Mouse (Mus musculus) fat pad, adult 2 months (tissue): Measurements from ENCODE around the gene Map3k4.
"Not testable (repeated sequence)": the region's sequence is repeated elsewhere in the genome, so short reads cannot be mapped to it uniquely, and the experiment has no call there.

Experiments used
- DNase-seq: peaks from one replicate; pipeline ENCODE4 v3.0.0-alpha.2; 2011; ENCODE audit warnings: low read depth, low spot score; ENCODE audit errors: extremely low read depth

Map3k4 gene

GRCm38 (mm10) chr17:12226551-12226950, 92.0 kb downstream of the Map3k4 start:
- no peak for DNase-seq

DNA sequence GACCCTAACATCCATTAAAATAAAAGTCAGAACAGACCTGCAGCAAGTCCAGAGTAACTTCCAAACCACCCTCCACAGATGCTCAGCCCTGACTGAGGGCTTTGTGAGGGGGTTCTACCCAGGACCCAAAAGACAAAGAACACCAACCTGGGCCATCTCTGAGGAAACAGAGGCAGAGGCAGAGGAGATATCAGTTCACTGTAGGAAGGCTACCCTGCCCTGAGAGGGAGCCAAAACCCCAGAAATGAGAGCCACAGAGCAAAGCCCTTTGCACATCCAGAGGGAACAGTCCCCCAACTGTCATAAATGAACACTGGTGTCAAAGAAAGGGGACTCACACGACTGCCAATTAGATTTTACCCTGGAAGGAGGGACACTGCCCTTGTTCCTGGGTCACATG, 93.4 kb downstream of the Map3k4 start:
- DNase-seq = no peak

DNA sequence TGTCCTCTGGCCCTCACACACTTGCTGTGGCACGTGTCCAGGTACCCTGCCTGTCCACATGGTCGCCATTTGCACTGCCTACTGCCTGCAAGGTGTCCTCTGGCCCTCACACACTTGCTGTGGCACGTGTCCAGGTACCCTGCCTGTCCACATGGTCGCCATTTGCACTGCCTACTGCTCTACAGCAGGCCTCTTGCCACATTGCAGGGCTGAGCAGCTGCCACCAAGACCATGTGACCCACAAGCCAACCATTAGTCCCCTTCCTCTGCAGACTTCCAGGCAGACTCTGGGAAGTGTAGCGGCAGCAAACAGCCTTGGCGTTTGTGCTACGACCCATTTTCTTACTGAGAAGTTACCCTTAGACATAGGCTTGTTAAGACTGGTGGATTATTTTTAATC, 94.0 kb downstream of the Map3k4 start:
- not testable (repeated sequence) for DNase-seq

DNA sequence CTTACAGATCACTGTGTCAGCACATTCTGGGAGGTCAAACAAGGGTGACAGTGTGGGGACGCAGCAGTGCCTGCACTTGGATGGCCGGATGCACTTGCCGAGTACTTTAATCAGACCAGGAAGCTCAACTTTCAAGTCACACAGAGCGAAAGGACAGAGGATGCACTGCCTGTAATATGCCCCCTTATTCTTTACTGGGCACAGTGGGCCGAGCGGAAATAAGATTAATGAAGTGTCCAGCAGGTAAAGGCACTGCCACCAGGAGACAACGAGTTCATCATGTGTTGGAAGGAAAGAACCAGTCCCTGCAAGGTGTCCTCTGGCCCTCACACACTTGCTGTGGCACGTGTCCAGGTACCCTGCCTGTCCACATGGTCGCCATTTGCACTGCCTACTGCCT, 94.5 kb downstream of the Map3k4 start:
- DNase-seq = no peak

DNA sequence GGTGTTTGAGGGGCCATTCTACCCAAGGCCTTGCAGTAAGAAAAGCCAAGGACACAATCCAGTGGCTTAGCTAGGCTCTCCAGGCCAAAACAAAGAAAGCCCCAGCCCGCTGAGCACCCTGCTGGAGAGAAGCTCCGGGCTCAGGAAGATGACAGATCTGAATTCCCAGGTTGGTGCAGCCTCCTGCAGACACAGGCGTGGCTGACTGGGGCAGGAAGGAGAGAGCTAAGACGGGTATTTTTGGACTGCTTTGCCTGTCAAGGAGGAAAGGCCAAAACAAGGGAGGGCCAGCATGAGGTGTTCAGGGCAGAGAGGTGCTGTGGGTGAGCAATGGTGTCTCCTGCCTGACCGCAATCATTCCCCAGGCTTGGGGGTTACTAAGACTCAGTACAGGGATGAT, 94.9 kb downstream of the Map3k4 start:
- no peak for DNase-seq

DNA sequence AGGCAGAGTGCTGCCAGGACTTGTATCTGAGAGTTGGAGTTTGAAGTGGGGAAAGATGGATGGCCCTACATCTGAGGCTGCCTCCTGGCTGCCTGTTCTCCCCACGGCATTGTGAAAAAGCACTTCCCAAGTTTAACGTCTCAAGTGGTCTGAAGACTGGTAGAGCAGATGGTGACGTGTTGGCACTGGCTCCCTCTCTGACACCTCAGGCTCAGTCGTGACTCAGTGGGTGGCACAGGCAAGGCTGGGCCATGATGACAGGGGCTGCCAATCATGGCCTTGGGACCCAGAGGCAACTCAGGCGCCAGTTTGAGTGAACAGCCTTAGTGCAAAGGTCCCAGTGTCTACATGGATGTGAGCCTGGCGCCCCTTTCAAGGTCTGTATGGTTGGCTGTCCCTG, 96.7 kb downstream of the Map3k4 start:
- DNase-seq = no peak

DNA sequence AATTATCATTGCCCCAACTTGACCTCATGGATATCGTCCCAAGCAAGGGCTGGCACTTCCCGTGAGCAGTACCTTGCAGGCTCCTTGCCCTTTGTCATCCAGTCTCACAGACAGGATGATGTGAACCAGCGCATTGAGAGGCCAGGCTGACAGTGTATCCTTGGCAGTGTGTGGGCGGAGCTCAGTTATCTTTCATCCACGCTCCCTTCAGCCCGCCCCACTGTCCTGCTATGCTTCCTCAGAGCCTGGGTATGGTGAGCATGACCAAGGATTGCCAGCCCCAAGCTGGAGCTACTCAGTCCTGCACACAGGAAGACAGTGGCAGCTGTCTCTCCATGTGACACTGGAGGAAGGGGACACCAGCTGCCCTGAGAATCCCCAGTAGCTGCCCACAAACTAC, 102.4 kb downstream of the Map3k4 start:
- no peak for DNase-seq

- no peak for DNase-seq
These were observed 105.2 kb downstream of the Map3k4 start for GRCm38 (mm10) chr17:12213430-12213829.

GRCm38 (mm10) chr17:12212341-12212740, 106.3 kb downstream of the Map3k4 start:
- peak; percentile 19 for DNase-seq

- DNase-seq = no peak
These were observed 106.7 kb downstream of the Map3k4 start for GRCm38 (mm10) chr17:12211890-12212289.

- no peak for DNase-seq
These were observed 108.0 kb downstream of the Map3k4 start for GRCm38 (mm10) chr17:12210544-12211132.

GRCm38 (mm10) chr17:12209481-12209880, 109.1 kb downstream of the Map3k4 start:
- DNase-seq = no peak

DNA sequence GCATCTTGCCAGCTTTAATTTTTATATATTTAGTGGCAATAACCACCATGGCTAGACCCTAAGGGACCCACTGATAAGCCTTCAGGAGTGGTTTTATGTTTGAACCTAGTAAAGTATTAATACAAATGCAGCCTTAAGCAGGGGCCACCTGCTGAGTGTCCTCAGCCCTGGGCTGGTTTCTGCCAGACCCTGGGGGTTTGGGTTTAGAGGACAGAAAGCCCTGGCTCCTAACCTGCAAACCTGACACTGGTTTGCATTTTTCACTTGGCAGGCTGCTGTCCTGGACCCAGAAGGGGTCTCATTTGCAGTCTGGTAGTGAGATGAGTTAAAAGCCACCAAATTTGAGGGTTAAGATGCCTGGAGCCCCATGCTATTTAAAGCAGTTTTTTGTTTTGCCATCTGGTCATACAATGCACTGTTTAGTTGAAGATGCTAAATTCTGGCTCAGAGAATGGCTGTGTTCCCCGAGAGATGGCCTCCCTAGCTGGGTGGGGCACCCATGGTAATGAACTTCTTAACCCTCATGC, 111.5 kb downstream of the Map3k4 start:
- no peak for DNase-seq

DNA sequence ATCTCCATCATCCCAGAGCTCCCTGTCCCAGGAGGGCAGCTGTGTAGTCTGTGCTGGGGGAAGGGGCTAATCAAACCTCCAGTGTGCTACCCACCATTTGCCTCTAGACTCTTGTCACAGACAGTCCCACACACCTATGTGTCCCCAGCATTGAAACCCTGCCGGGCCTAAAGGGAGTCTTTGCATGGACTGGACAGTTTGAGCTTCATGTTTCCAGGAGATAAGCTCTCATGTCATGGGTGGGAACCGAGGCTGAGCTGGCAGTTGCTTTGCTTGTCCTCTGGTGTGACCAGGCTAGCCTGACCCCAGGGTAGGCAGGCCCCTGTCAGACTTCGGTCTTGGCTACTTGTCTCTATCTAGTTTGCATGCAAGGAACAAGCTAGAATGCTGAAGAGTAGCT, 112.3 kb downstream of the Map3k4 start:
- no peak for DNase-seq

DNA sequence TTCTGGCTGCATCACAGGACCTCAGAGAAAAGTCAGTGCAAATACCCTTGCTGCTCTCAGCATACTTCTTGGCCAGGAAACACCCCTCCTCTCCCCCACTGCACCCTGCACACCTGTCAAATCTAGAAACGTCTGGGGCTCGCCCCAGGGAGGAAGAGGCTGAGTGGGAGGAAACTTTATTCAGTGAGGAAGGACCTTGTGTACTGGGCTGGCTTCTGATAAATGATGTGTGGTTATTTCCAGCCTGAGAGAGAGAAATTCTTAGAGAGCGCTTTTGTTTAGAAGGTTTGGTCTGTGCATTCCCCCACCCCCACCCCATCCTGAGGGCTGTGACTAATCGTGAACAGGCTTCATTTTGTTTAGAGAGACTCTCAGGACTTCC, 112.9 kb downstream of the Map3k4 start:
- no peak for DNase-seq

GRCm38 (mm10) chr17:12205015-12205693, 113.4 kb downstream of the Map3k4 start:
- DNase-seq = no peak

GRCm38 (mm10) chr17:12204689-12205014, 113.9 kb downstream of the Map3k4 start:
- DNase-seq = no peak

DNA sequence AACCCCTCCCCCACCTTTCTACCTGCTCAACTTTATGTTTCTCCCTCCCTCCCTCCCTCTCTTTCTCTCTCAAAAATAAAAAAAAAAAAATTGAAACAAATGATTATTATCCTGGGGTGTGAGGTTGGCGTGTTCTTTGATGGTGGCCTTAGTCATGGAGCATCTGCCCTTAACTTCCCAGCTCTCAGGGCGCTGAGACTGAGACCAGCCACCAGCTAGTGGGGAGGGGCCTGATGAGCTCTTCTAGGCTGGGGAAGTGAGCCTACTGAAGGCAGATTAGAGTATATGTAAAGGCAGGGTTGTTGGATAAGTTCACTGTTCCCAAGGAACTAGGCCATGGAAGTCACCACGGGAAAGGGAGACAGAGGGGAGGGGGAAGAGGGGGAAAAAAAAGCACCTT, 114.3 kb downstream of the Map3k4 start:
- no peak for DNase-seq

GRCm38 (mm10) chr17:12203414-12203897, 115.1 kb downstream of the Map3k4 start:
- DNase-seq = no peak

DNA sequence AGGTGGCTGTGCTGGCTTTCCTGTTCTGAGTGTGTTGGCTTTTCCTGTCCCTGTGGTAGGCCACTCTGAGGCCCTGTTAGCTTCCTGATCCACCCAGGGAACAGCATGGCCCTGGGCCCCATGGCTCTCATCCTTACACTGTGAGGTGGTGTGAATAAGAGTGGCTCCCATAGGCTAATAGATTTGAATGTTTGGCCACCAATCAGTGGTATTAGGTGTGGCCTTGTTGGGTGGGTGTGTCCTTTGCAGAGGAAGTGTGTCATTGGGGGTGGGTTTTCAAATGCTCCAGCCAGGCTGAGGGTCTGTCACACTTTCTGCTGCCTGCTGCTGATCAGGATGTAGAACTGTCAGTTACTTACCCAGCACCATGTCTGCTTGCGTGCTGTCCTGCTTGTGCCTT, 117.5 kb downstream of the Map3k4 start:
- DNase-seq = no peak

DNA sequence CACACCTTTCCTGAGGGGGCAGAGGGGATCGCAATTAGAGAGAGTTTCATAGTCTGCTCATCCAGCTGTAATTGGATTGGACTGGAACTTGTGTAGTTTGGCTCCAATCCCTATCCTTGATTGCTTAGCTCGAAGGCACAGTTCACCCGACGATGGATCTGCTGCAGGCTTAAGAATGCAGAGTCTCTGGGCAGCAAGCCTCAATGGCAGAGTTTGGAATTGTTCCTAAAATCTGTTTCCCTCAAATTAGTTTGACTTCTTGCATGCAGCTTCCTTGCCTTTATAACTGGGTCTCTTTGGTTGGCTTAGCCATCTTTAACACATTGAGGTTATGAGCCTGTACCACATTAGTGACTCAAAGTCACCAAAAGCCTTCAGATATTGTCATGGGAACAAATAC, 118.7 kb downstream of the Map3k4 start:
- peak; percentile 14 for DNase-seq

- DNase-seq = no peak
These were observed 123.0 kb downstream of the Map3k4 start for GRCm38 (mm10) chr17:12195604-12196003.

GRCm38 (mm10) chr17:12195137-12195536, 123.5 kb downstream of the Map3k4 start:
- DNase-seq = no peak
